Mouse (Mus musculus) heart, embryonic 13.5 days (tissue): ENCODE data around the gene Kif5a. TPM values are rescaled to one million over a fixed set of nuclear protein-coding genes. Genes with fewer than 3 reads are reported as not detected.

Source experiments
- ATAC-seq: fragments of 200-750 bp; cut with Nextera tagmentation; 2 replicates; pipeline ENCODE4 v1.8.0; 2017; ENCODE audit warnings: moderate TSS enrichment; ENCODE audit not compliant: insufficient number of reproducible peaks, low FRiP score, low TSS enrichment; ENCODE audit errors: extremely low read depth
- H3K27ac ChIP-seq: fragments of 300-500 bp; sonication (generic); replicated peaks from 2 replicates; pipeline ENCODE4 v1.5.1; 2015; ENCODE audit warnings: moderate library complexity, mild to moderate bottlenecking, inconsistent platforms
- H3K27me3 ChIP-seq: fragments of 300-500 bp; sonication (generic); replicated peaks from 2 replicates; pipeline ENCODE4 v1.6.1; 2015; ENCODE audit warnings: mild to moderate bottlenecking, inconsistent platforms
- H3K36me3 ChIP-seq: fragments of 300-500 bp; sonication (generic); 2 replicates; pipeline ENCODE4 v1.6.1; 2015; ENCODE audit warnings: mild to moderate bottlenecking, inconsistent platforms
- H3K4me1 ChIP-seq: fragments of 300-500 bp; sonication (generic); 2 replicates; pipeline ENCODE4 v1.6.1; 2015; ENCODE audit warnings: inconsistent platforms
- H3K4me2 ChIP-seq: fragments of 300-500 bp; sonication (generic); 2 replicates; pipeline ENCODE4 v1.6.1; 2015; ENCODE audit warnings: inconsistent platforms, mild to moderate bottlenecking, moderate library complexity
- H3K4me3 ChIP-seq: fragments of 300-500 bp; sonication (generic); 2 replicates; pipeline ENCODE4 v1.5.1; 2015; ENCODE audit warnings: moderate library complexity, mild to moderate bottlenecking, inconsistent platforms
- H3K9ac ChIP-seq: fragments of 300-500 bp; sonication (generic); 2 replicates; pipeline ENCODE4 v1.6.1; 2015; ENCODE audit warnings: inconsistent platforms, mild to moderate bottlenecking, moderate library complexity
- H3K9me3 ChIP-seq: fragments of 300-500 bp; sonication (generic); 2 replicates; pipeline ENCODE4 v1.6.1; 2016; ENCODE audit warnings: inconsistent platforms
- WGBS: fragments of 180-500 bp; shearing (Covaris S2); methylation state at CpG from one replicate; pipeline ENCODE4 v1.1.7; 2015; ENCODE audit warnings: mixed read lengths; 5-methylcytosine and 5-hydroxymethylcytosine counted together
- polyA plus RNA-seq: library from polyadenylated mRNA; unstranded; fragments of >200 nt; fragmentation: Nextera tagmentation; extraction: Ambion mirVana; gene quantifications from 2 replicates; pipeline ENCODE4 v1.2.1, GENCODE M21; 2015

Kif5a gene
- polyA plus RNA-seq, 1 experiment from 2014 or later, result 0.63 TPM

- ATAC-seq, result no peak
- peaks cover 70% of the 10 kb centered on the region for H3K27me3 ChIP-seq
- no peaks in the 10 kb centered on the region for H3K36me3 ChIP-seq
- H3K9ac ChIP-seq, result no peak overlapping the region
- H3K27ac ChIP-seq, result no peak overlapping the region
- no peak overlapping the region for H3K4me3 ChIP-seq
- no peaks in the 10 kb centered on the region for H3K4me1 ChIP-seq
- no peaks in the 10 kb centered on the region for H3K9me3 ChIP-seq
- no peak overlapping the region for H3K4me2 ChIP-seq
- WGBS, result 73% methylated on average over 8 of the region's 8 CpGs
Measured at GRCm38 (mm10) chr10:127227163-127227562, 36.0 kb downstream of the Kif5a start.

GRCm38 (mm10) chr10:127226318-127226895 lies 36.7 kb downstream of the Kif5a start:
- Histone ChIP-seq H3K27me3 (peaks cover 64% of the 10 kb centered on the region), H3K4me3 (no peak overlapping the region), H3K4me1 (no peaks in the 10 kb centered on the region), H3K4me2 (no peak overlapping the region), H3K9me3 (no peaks in the 10 kb centered on the region), H3K9ac (no peak overlapping the region), H3K27ac (no peak overlapping the region), H3K36me3 (no peaks in the 10 kb centered on the region)
- WGBS, result 62% methylated on average over 8 of the region's 8 CpGs
- ATAC-seq, result no peak

GRCm38 (mm10) chr10:127225732-127226131 lies 37.4 kb downstream of the Kif5a start:
- Histone ChIP-seq H3K4me2 (no peak overlapping the region), H3K36me3 (no peaks in the 10 kb centered on the region), H3K4me1 (no peaks in the 10 kb centered on the region), H3K9ac (0 out of 2 replicates have a peak overlapping the region, but pooled peaks have one; percentile 19), H3K4me3 (no peak overlapping the region), H3K9me3 (no peaks in the 10 kb centered on the region), H3K27ac (no peak overlapping the region), H3K27me3 (peaks cover 58% of the 10 kb centered on the region)
- 25% methylated on average over 10 of the region's 10 CpGs for WGBS
- no peak for ATAC-seq

- ATAC-seq, result no peak
- H3K27ac ChIP-seq, result no peak overlapping the region
- peaks cover 53% of the 10 kb centered on the region for H3K27me3 ChIP-seq
- H3K4me1 ChIP-seq, result no peaks in the 10 kb centered on the region
- no peak overlapping the region for H3K9ac ChIP-seq
- H3K9me3 ChIP-seq, result no peaks in the 10 kb centered on the region
- H3K4me2 ChIP-seq, result no peak overlapping the region
- WGBS, result 51% methylated on average over 6 of the region's 6 CpGs
- H3K4me3 ChIP-seq, result no peak overlapping the region
- H3K36me3 ChIP-seq, result no peaks in the 10 kb centered on the region
Measured at GRCm38 (mm10) chr10:127225213-127225612, 37.9 kb downstream of the Kif5a start.

- ATAC-seq, result no peak
- peaks cover 2% of the 10 kb centered on the region; the same call in 1 of the 2 replicates for H3K27me3 ChIP-seq
- no peak overlapping the region for H3K4me2 ChIP-seq
- H3K9me3 ChIP-seq, result 0 out of 2 replicates have a peak, but pooled peaks cover 3% of the 10 kb centered on the region
- H3K4me3 ChIP-seq, result no peak overlapping the region
- no peaks in the 10 kb centered on the region for H3K36me3 ChIP-seq
- no peaks in the 10 kb centered on the region for H3K4me1 ChIP-seq
- 82% methylated on average over 2 of the region's 2 CpGs for WGBS
- H3K9ac ChIP-seq, result no peak overlapping the region
- H3K27ac ChIP-seq, result no peak overlapping the region
Measured at GRCm38 (mm10) chr10:127218339-127218738, 44.8 kb downstream of the Kif5a start.

GRCm38 (mm10) chr10:127217177-127217576 lies 46.0 kb downstream of the Kif5a start:
- H3K27me3 ChIP-seq, result no peaks in the 10 kb centered on the region; the same call in 1 of the 2 replicates
- no peak for ATAC-seq
- no peak overlapping the region for H3K4me3 ChIP-seq
- H3K9me3 ChIP-seq, result 0 out of 2 replicates have a peak, but pooled peaks cover 3% of the 10 kb centered on the region
- no peaks in the 10 kb centered on the region for H3K36me3 ChIP-seq
- H3K4me1 ChIP-seq, result no peaks in the 10 kb centered on the region
- no peak overlapping the region for H3K4me2 ChIP-seq
- H3K9ac ChIP-seq, result no peak overlapping the region
- H3K27ac ChIP-seq, result no peak overlapping the region

GRCm38 (mm10) chr10:127216456-127216855 lies 46.7 kb downstream of the Kif5a start:
- H3K27ac ChIP-seq, result no peak overlapping the region
- H3K9ac ChIP-seq, result no peak overlapping the region
- 0 out of 2 replicates have a peak, but pooled peaks cover 3% of the 10 kb centered on the region for H3K9me3 ChIP-seq
- H3K27me3 ChIP-seq, result no peaks in the 10 kb centered on the region; the same call in 1 of the 2 replicates
- H3K4me1 ChIP-seq, result no peaks in the 10 kb centered on the region
- ATAC-seq, result no peak
- H3K36me3 ChIP-seq, result no peaks in the 10 kb centered on the region
- 88% methylated on average over 11 of the region's 11 CpGs for WGBS
- no peak overlapping the region for H3K4me3 ChIP-seq
- H3K4me2 ChIP-seq, result no peak overlapping the region

GRCm38 (mm10) chr10:127214422-127214803 lies 48.7 kb downstream of the Kif5a start:
- Histone ChIP-seq H3K4me1 (peaks cover 15% of the 10 kb centered on the region), H3K4me3 (no peak overlapping the region), H3K4me2 (no peak overlapping the region), H3K27ac (no peak overlapping the region), H3K9ac (no peak overlapping the region), H3K27me3 (no peaks in the 10 kb centered on the region; the same call in 1 of the 2 replicates), H3K36me3 (no peaks in the 10 kb centered on the region), H3K9me3 (no peaks in the 10 kb centered on the region)
- no peak for ATAC-seq
- WGBS, result 35% methylated on average over 1 of the region's 1 CpGs

GRCm38 (mm10) chr10:127213704-127214421 lies 49.3 kb downstream of the Kif5a start:
- WGBS, result 75% methylated on average over 13 of the region's 13 CpGs

GRCm38 (mm10) chr10:127213272-127213671 lies 49.9 kb downstream of the Kif5a start:
- H3K27me3 ChIP-seq, result no peaks in the 10 kb centered on the region; the same call in 1 of the 2 replicates
- H3K4me2 ChIP-seq, result no peak overlapping the region
- WGBS, result 88% methylated on average over 8 of the region's 8 CpGs
- H3K4me1 ChIP-seq, result peaks cover 25% of the 10 kb centered on the region
- H3K9ac ChIP-seq, result no peak overlapping the region
- no peak overlapping the region for H3K4me3 ChIP-seq
- H3K27ac ChIP-seq, result no peak overlapping the region
- ATAC-seq, result no peak
- H3K9me3 ChIP-seq, result no peaks in the 10 kb centered on the region
- peaks cover 7% of the 10 kb centered on the region for H3K36me3 ChIP-seq

More at GRCm38 (mm10) chr10:127213704-127214421, 49.3 kb downstream of the Kif5a start:
- no peak overlapping the region for H3K9ac ChIP-seq
- H3K27me3 ChIP-seq, result no peaks in the 10 kb centered on the region; the same call in 1 of the 2 replicates
- peaks cover 20% of the 10 kb centered on the region for H3K4me1 ChIP-seq
- no peak overlapping the region for H3K27ac ChIP-seq
- H3K4me3 ChIP-seq, result no peak overlapping the region
- no peak for ATAC-seq
- H3K4me2 ChIP-seq, result no peak overlapping the region
- H3K9me3 ChIP-seq, result no peaks in the 10 kb centered on the region
- 0 out of 2 replicates have a peak, but pooled peaks cover under 1% of the 10 kb centered on the region for H3K36me3 ChIP-seq

GRCm38 (mm10) chr10:127211414-127211854 lies 51.7 kb downstream of the Kif5a start, which contains the start of gene Pip4k2c:
Pip4k2c (minus strand) TSS chr10:127211585.
- H3K27ac ChIP-seq, result peak within 1 kb of the TSS; percentile 75
- peak within 1 kb of the TSS; percentile 84 for H3K4me2 ChIP-seq
- H3K36me3 ChIP-seq, result peaks cover 24% of the 10 kb centered on the region
- H3K27me3 ChIP-seq, result no peaks in the 10 kb centered on the region; the same call in 1 of the 2 replicates
- peaks cover 25% of the 10 kb centered on the region for H3K4me1 ChIP-seq
- peak within 1 kb of the TSS; percentile 96 for H3K4me3 ChIP-seq
- no peaks in the 10 kb centered on the region for H3K9me3 ChIP-seq
- peak within 1 kb of the TSS; percentile 93 for H3K9ac ChIP-seq
- ATAC-seq, result peak; percentile 97
- WGBS, result under 1% methylated on average over 47 of the region's 47 CpGs
